ENCODE assay signal across 10 mouse cellular contexts in genomic region chr10:80294788-80295303, GRCm38 (mm10). TPM values are rescaled to one million over a fixed set of nuclear protein-coding genes. Genes with fewer than 3 reads are reported as not detected.
A peak's percentile ranks its signal among the peaks of the same experiment; 100 is the strongest.
DNase-seq lines count a peak whose midpoint lies in the region; ATAC-seq and TF ChIP-seq lines count a peak whose summit lies in the region.
"Had no signal": no experiment of that assay in that cellular context is flagged by ENCODE, and none has a peak within 500 bp of the region (broad histone marks: within the 10 kb centered on the region; RNA-seq: fewer than 3 reads in every experiment).

No protein-coding gene starts in this region.

- no peak overlapping the region for H3K4me3 ChIP-seq in layer of hippocampus, adult 2 months
- H3K4me3 ChIP-seq in hindbrain, embryonic 13.5 days, result peak overlapping the region; percentile 53; the same call in 1 of the 2 replicates
- H3K4me3 ChIP-seq in midbrain, embryonic 15.5 days, result 0 out of 2 replicates have a peak overlapping the region, but pooled peaks have one; percentile 3

- H3K9ac ChIP-seq in hindbrain, embryonic 13.5 days, result peak overlapping the region; percentile 99
- H3K9ac ChIP-seq in midbrain, embryonic 15.5 days, result peak overlapping the region; percentile 92; the same call in 1 of the 2 replicates

- H3K4me2 ChIP-seq in hindbrain, embryonic 13.5 days, result peak overlapping the region; percentile 98
- peak overlapping the region; percentile 98; the same call in 1 of the 2 replicates for H3K4me2 ChIP-seq in midbrain, embryonic 15.5 days

- 52% methylated on average over 7 of the region's 7 CpGs for WGBS in hindbrain, embryonic 13.5 days
- 49% methylated on average over 7 of the region's 7 CpGs for WGBS in midbrain, embryonic 15.5 days

- H3K27ac ChIP-seq in layer of hippocampus, adult 2 months, result peak overlapping the region; percentile 87
- peak overlapping the region; percentile 97; the same call in 1 of the 2 replicates for H3K27ac ChIP-seq in hindbrain, embryonic 13.5 days
- peak overlapping the region; percentile 98 for H3K27ac ChIP-seq in midbrain, embryonic 15.5 days
- H3K27ac ChIP-seq: macrophage had no signal

- no peak for DNase-seq in layer of hippocampus, adult 2 months (ENCODE audit: low spot score in 2 of 2)
- no peak for DNase-seq in layer of hippocampus, adult 18-20 months (ENCODE audit: low spot score in 2 of 2)
- DNase-seq in ZHBTc4 (ENCODE audit: low read depth, low spot score), result peak; percentile 39
- no peak for DNase-seq in adrenal gland, postnatal 10 days
- no peak for DNase-seq in lung, postnatal 25 days (ENCODE audit: low spot score)

- H3K36me3 ChIP-seq in hindbrain, embryonic 13.5 days, result peaks cover 19% of the 10 kb centered on the region
- H3K36me3 ChIP-seq in midbrain, embryonic 15.5 days (replicated peaks), result peaks cover 14% of the 10 kb centered on the region

- no peak for ATAC-seq in hindbrain, embryonic 13.5 days (ENCODE audit: low FRiP score)
- no peak for ATAC-seq in midbrain, embryonic 15.5 days (replicated peaks)
- ATAC-seq in megakaryocyte progenitor cell, adult 5-6 weeks (replicated peaks; ENCODE audit: poor library complexity), result no peak
- ATAC-seq: Patski had no signal

- no peaks in the 10 kb centered on the region for H3K27me3 ChIP-seq in hindbrain, embryonic 13.5 days
- no peaks in the 10 kb centered on the region for H3K27me3 ChIP-seq in midbrain, embryonic 15.5 days (replicated peaks)
- H3K27me3 ChIP-seq: Patski had no signal

- no peaks in the 10 kb centered on the region for H3K9me3 ChIP-seq in hindbrain, embryonic 13.5 days
- no peaks in the 10 kb centered on the region for H3K9me3 ChIP-seq in midbrain, embryonic 15.5 days

- TF ChIP-seq CTCF in layer of hippocampus, adult 2 months (conservative IDR thresholded peaks at IDR 0.05), result no peak

- H3K4me1 ChIP-seq in hindbrain, embryonic 13.5 days (replicated peaks), result peaks cover 68% of the 10 kb centered on the region
- peaks cover 63% of the 10 kb centered on the region for H3K4me1 ChIP-seq in midbrain, embryonic 15.5 days

RNA-seq across cellular contexts. Expression of gene Apc2, which starts 0.9 kb away (rescaled TPM):
- 100 to 1,000 TPM in 1 of 2 experiments, 10 to 100 TPM in 1; 98.3 to 110 TPM for total RNA-seq in layer of hippocampus, adult 2 months (2021)
- total RNA-seq in layer of hippocampus, adult 18-20 months (2021), result 10 to 100 TPM; 94.5 to 95.5 TPM
- polyA plus RNA-seq in hindbrain, embryonic 13.5 days (2015; fragmentation: Nextera tagmentation; extraction: Ambion mirVana), result 182 and 183 TPM in 2 replicates
- polyA plus RNA-seq in midbrain, embryonic 15.5 days (2015; fragmentation: Nextera tagmentation; extraction: Ambion mirVana), result 223 and 247 TPM in 2 replicates
- total RNA-seq in megakaryocyte progenitor cell, adult 5-6 weeks (2015), result not detected in 2 replicates
- 0.03 TPM in 1 of 2 replicates, not detected in the other for total RNA-seq in megakaryocyte progenitor cell, adult 5-6 weeks (2017)
- total RNA-seq in adrenal gland, postnatal 10 days (2021), result 1 to 10 TPM; 2.7 to 5.6 TPM

RNA-seq across cellular contexts. Expression of gene Rps15, which starts 2.6 kb away (rescaled TPM):
- 100 to 1,000 TPM; 926 to 932 TPM for total RNA-seq in layer of hippocampus, adult 2 months (2021)
- 1,000 to 10,000 TPM in 1 of 2 experiments, 100 to 1,000 TPM in 1; 997 to 1,043 TPM for total RNA-seq in layer of hippocampus, adult 18-20 months (2021)
- polyA plus RNA-seq in hindbrain, embryonic 13.5 days (2015; fragmentation: Nextera tagmentation; extraction: Ambion mirVana), result 583 and 598 TPM in 2 replicates
- polyA plus RNA-seq in midbrain, embryonic 15.5 days (2015; fragmentation: Nextera tagmentation; extraction: Ambion mirVana), result 516 and 528 TPM in 2 replicates
- 2,196 and 2,314 TPM in 2 replicates for total RNA-seq in megakaryocyte progenitor cell, adult 5-6 weeks (2015)
- total RNA-seq in megakaryocyte progenitor cell, adult 5-6 weeks (2017), result 2,623 and 2,987 TPM in 2 replicates
- total RNA-seq in adrenal gland, postnatal 10 days (2021), result 1,000 to 10,000 TPM; 1,216 to 1,243 TPM

RNA-seq across cellular contexts. Expression of gene 2310011J03Rik, which starts 25.5 kb away (rescaled TPM):
- total RNA-seq in layer of hippocampus, adult 2 months (2021), result 10 to 100 TPM; 23.5 to 25.7 TPM
- 10 to 100 TPM; 25.0 to 25.9 TPM for total RNA-seq in layer of hippocampus, adult 18-20 months (2021)
- 28.5 and 29.1 TPM in 2 replicates for polyA plus RNA-seq in hindbrain, embryonic 13.5 days (2015; fragmentation: Nextera tagmentation; extraction: Ambion mirVana)
- polyA plus RNA-seq in midbrain, embryonic 15.5 days (2015; fragmentation: Nextera tagmentation; extraction: Ambion mirVana), result 25.4 and 28.0 TPM in 2 replicates
- 22.9 and 24.2 TPM in 2 replicates for total RNA-seq in megakaryocyte progenitor cell, adult 5-6 weeks (2015)
- total RNA-seq in megakaryocyte progenitor cell, adult 5-6 weeks (2017), result 15.7 and 16.8 TPM in 2 replicates
- 10 to 100 TPM; 24.0 to 26.7 TPM for total RNA-seq in adrenal gland, postnatal 10 days (2021)

RNA-seq across cellular contexts. Expression of gene Dazap1, which starts 33.6 kb away (rescaled TPM):
- 10 to 100 TPM; 91.2 to 95.4 TPM for total RNA-seq in layer of hippocampus, adult 2 months (2021)
- total RNA-seq in layer of hippocampus, adult 18-20 months (2021), result 10 to 100 TPM; 77.2 to 83.0 TPM
- polyA plus RNA-seq in hindbrain, embryonic 13.5 days (2015; fragmentation: Nextera tagmentation; extraction: Ambion mirVana), result 61.6 and 66.2 TPM in 2 replicates
- polyA plus RNA-seq in midbrain, embryonic 15.5 days (2015; fragmentation: Nextera tagmentation; extraction: Ambion mirVana), result 60.5 and 60.8 TPM in 2 replicates
- total RNA-seq in megakaryocyte progenitor cell, adult 5-6 weeks (2015), result 55.4 and 61.6 TPM in 2 replicates
- total RNA-seq in megakaryocyte progenitor cell, adult 5-6 weeks (2017), result 231 and 302 TPM in 2 replicates
- total RNA-seq in adrenal gland, postnatal 10 days (2021), result 100 to 1,000 TPM in 1 of 2 experiments, 10 to 100 TPM in 1; 93.6 to 121 TPM

RNA-seq across cellular contexts. Expression of gene Gamt, which starts 34.0 kb away (rescaled TPM):
- 10 to 100 TPM; 29.8 to 33.1 TPM for total RNA-seq in layer of hippocampus, adult 2 months (2021)
- 10 to 100 TPM; 24.5 to 26.7 TPM for total RNA-seq in layer of hippocampus, adult 18-20 months (2021)
- 22.3 and 24.9 TPM in 2 replicates for polyA plus RNA-seq in hindbrain, embryonic 13.5 days (2015; fragmentation: Nextera tagmentation; extraction: Ambion mirVana)
- 16.8 and 18.9 TPM in 2 replicates for polyA plus RNA-seq in midbrain, embryonic 15.5 days (2015; fragmentation: Nextera tagmentation; extraction: Ambion mirVana)
- total RNA-seq in megakaryocyte progenitor cell, adult 5-6 weeks (2015), result 3.2 and 3.7 TPM in 2 replicates
- 2.5 and 7.4 TPM in 2 replicates for total RNA-seq in megakaryocyte progenitor cell, adult 5-6 weeks (2017)
- total RNA-seq in adrenal gland, postnatal 10 days (2021), result 100 to 1,000 TPM; 164 to 167 TPM

Comparison
In these comparisons a context has a peak if more than half of its experiments do, and no peak if none do; other contexts are left out.
1. RNA of gene Apc2, which starts 0.9 kb away (total RNA-seq): 98.3 to 110 TPM in layer of hippocampus, adult 2 months and 94.5 to 95.5 TPM in layer of hippocampus, adult 18-20 months; 2.7 to 5.6 TPM in adrenal gland, postnatal 10 days and 0.03 TPM in megakaryocyte progenitor cell, adult 5-6 weeks; every median in the first group is over 10 times any median in the second.
2. Peak in every context shown above with its lines, with median percentiles within 50 percentile points of each other: H3K27ac ChIP-seq.